Mouse (Mus musculus): ENCODE data around the gene Otulin.

The Otulin gene

GRCm38 (mm10) chr15:27503801-27504730, 126.4 kb downstream of the Otulin start:
- DNase-seq (ENCODE audit: low spot score in 2 of 2): no peak

GRCm38 (mm10) chr15:27503221-27503620, 127.3 kb downstream of the Otulin start:
- peak; percentile 64 to 70 for DNase-seq (ENCODE audit: low spot score in 2 of 2)

DNA sequence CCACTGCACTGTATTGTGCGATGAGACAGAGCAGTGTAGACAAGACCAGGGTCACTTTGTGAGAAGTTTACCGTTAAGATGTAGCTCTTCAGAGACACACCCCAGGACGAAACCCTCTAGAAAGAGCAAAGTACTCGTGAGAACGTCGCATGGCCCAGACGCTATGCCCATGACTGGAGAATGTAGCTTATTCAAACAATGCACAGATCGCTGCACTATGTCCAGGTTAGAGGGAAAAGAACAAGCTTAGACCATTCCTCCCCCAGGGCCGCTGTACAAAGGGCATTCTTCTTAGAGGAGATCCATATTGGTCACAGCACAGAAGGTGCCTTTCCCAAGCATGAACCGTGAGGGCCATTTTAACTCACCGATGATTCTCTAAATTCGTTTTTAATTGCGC, 128.2 kb downstream of the Otulin start:
- no peak for DNase-seq (ENCODE audit: low spot score in 2 of 2)

GRCm38 (mm10) chr15:27500390-27500789, 130.1 kb downstream of the Otulin start:
- DNase-seq (ENCODE audit: low spot score in 2 of 2): no peak

- DNase-seq (ENCODE audit: low spot score in 2 of 2): no peak
Measured at GRCm38 (mm10) chr15:27498078-27498477, 132.4 kb downstream of the Otulin start.

- no peak for DNase-seq (ENCODE audit: low spot score in 2 of 2)
Measured at GRCm38 (mm10) chr15:27497300-27497997, 133.0 kb downstream of the Otulin start.

DNA sequence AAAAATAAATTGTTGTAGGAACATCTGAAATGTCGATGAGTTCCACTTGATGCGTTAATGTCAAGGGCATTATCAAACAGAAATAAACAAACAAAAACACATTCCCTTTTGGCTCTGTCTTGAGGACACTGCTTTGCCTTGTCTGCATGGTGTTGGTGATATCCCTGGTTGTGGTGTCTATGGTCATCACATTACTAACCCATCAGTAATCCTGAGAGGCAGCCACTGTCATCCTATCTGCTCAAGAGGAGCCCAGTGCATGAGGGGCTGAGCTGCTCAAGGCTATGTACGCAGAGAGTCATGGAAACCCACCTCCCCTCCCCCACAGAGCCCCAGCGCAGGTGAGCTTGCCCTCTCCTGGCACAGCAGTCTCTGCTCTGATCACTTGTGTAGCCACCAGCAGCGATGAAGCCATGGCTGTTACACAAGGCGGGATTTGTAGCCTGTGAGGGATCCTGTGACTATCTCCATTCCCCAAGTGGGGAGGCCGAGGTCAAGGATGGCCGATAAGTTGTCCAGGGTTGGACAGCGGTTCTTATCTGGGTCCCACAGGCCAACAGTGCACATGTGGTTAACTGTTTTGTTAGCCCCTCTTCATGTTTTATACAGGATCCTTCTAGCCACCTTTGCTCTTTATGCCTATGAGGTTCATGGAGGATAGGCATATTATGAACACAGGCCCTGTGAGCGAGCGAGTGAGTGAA, 133.7 kb downstream of the Otulin start:
- no peak for DNase-seq (ENCODE audit: low spot score in 2 of 2)

- no peak for DNase-seq (ENCODE audit: low spot score in 2 of 2)
Measured at GRCm38 (mm10) chr15:27495981-27496401, 134.5 kb downstream of the Otulin start.

GRCm38 (mm10) chr15:27493516-27493915, 137.0 kb downstream of the Otulin start:
- no peak for DNase-seq (ENCODE audit: low spot score in 2 of 2)

GRCm38 (mm10) chr15:27492734-27493133, 137.8 kb downstream of the Otulin start:
- no peak for DNase-seq (ENCODE audit: low spot score in 2 of 2)
